Mouse (Mus musculus) embryo, embryonic 11 days (tissue): ENCODE measurements around the gene Mark4.

Experiments used
- DNase-seq: peaks from one replicate; pipeline ENCODE4 v3.0.0-alpha.2; 2015

The Mark4 gene

GRCm38 (mm10) chr7:19430402-19430801 is 28.2 kb downstream of the Mark4 start:
- no peak for DNase-seq

GRCm38 (mm10) chr7:19429726-19430125 is 28.9 kb downstream of the Mark4 start:
- peak; percentile 21 for DNase-seq

GRCm38 (mm10) chr7:19427999-19428650 is 30.5 kb downstream of the Mark4 start:
- no peak for DNase-seq

GRCm38 (mm10) chr7:19426888-19427287 is 31.7 kb downstream of the Mark4 start:
- no peak for DNase-seq

- DNase-seq: no peak
Measured at GRCm38 (mm10) chr7:19426349-19426748, 32.3 kb downstream of the Mark4 start.

- no peak for DNase-seq
Measured at GRCm38 (mm10) chr7:19424051-19424450, 34.6 kb downstream of the Mark4 start.

- DNase-seq: no peak
Measured at GRCm38 (mm10) chr7:19423083-19423482, 35.5 kb downstream of the Mark4 start.

- DNase-seq: peak; percentile 94
Measured at GRCm38 (mm10) chr7:19420821-19421636, 37.6 kb downstream of the Mark4 start.

GRCm38 (mm10) chr7:19420121-19420520 is 38.5 kb downstream of the Mark4 start:
- DNase-seq: no peak

GRCm38 (mm10) chr7:19416590-19416989 is 42.0 kb downstream of the Mark4 start:
- no peak for DNase-seq

GRCm38 (mm10) chr7:19413525-19413924 is 45.1 kb downstream of the Mark4 start:
- no peak for DNase-seq

- no peak for DNase-seq
Measured at GRCm38 (mm10) chr7:19411783-19412182, 46.8 kb downstream of the Mark4 start.

- DNase-seq: no peak
Measured at GRCm38 (mm10) chr7:19410766-19411344, 47.8 kb downstream of the Mark4 start.

GRCm38 (mm10) chr7:19409753-19410152 is 48.9 kb downstream of the Mark4 start:
- no peak for DNase-seq

GRCm38 (mm10) chr7:19405417-19405816 is 53.2 kb downstream of the Mark4 start:
- DNase-seq: peak; percentile 84

GRCm38 (mm10) chr7:19404476-19404875 is 54.1 kb downstream of the Mark4 start, which contains the start of gene Ckm:
Gene Ckm (plus strand): TSS chr7:19404776.
- DNase-seq: no peak

GRCm38 (mm10) chr7:19403731-19404296 is 54.8 kb downstream of the Mark4 start, which contains the start of gene Klc3:
Gene Klc3 (minus strand): TSS chr7:19404104.
- DNase-seq: peak; percentile 71

- no peak for DNase-seq
Measured at GRCm38 (mm10) chr7:19402535-19403112, 56.0 kb downstream of the Mark4 start.

GRCm38 (mm10) chr7:19400946-19401345 is 57.7 kb downstream of the Mark4 start:
- DNase-seq: no peak

- peak; percentile 53 for DNase-seq
Measured at GRCm38 (mm10) chr7:19399496-19400280, 58.9 kb downstream of the Mark4 start.

- DNase-seq: no peak
Measured at GRCm38 (mm10) chr7:19394484-19394883, 64.1 kb downstream of the Mark4 start.
